Mouse (Mus musculus) limb, embryonic 12.5 days (tissue): ENCODE data around the gene Setx. TPM values are rescaled to one million over a fixed set of nuclear protein-coding genes. Genes with fewer than 3 reads are reported as not detected.
"Not testable (repeated sequence)": the region's sequence is repeated elsewhere in the genome, so short reads cannot be mapped to it uniquely, and the experiment has no call there.

Experiments
- ATAC-seq: fragments of 200-750 bp; cut with Nextera tagmentation; 2 replicates; pipeline ENCODE4 v1.8.0; 2017; ENCODE audit warnings: low read depth, moderate TSS enrichment; ENCODE audit not compliant: insufficient number of reproducible peaks, insufficient read depth, low FRiP score, low TSS enrichment
- H3K27ac ChIP-seq: fragments of 300-500 bp; sonication (generic); 2 replicates; pipeline ENCODE4 v1.5.1; 2016; ENCODE audit warnings: mild to moderate bottlenecking, moderate library complexity
- H3K27me3 ChIP-seq: fragments of 300-500 bp; sonication (generic); 2 replicates; pipeline ENCODE4 v1.6.1; 2016; ENCODE audit warnings: mild to moderate bottlenecking, moderate library complexity
- H3K36me3 ChIP-seq: fragments of 300-500 bp; sonication (generic); 2 replicates; pipeline ENCODE4 v1.6.1; 2016; ENCODE audit warnings: mild to moderate bottlenecking, moderate library complexity
- H3K4me1 ChIP-seq: fragments of 300-500 bp; sonication (generic); replicated peaks from 2 replicates; pipeline ENCODE4 v1.6.1; 2016
- H3K4me2 ChIP-seq: fragments of 300-500 bp; sonication (generic); 2 replicates; pipeline ENCODE4 v1.6.1; 2016; ENCODE audit warnings: mild to moderate bottlenecking, moderate library complexity
- H3K4me3 ChIP-seq: fragments of 300-500 bp; sonication (generic); replicated peaks from 2 replicates; pipeline ENCODE4 v1.5.1; 2016; ENCODE audit warnings: mild to moderate bottlenecking
- H3K9ac ChIP-seq: fragments of 300-500 bp; sonication (generic); replicated peaks from 2 replicates; pipeline ENCODE4 v1.6.1; 2016; ENCODE audit warnings: mild to moderate bottlenecking, moderate library complexity
- H3K9me3 ChIP-seq: fragments of 300-500 bp; sonication (generic); 2 replicates; pipeline ENCODE4 v1.6.1; 2016; ENCODE audit warnings: mild to moderate bottlenecking, moderate library complexity
- WGBS: fragments of 180-500 bp; shearing (Covaris S2); methylation state at CpG from one replicate; pipeline ENCODE4 v1.1.7; 2016; 5-methylcytosine and 5-hydroxymethylcytosine counted together
- polyA plus RNA-seq: library from polyadenylated mRNA; unstranded; fragments of >200 nt; fragmentation: Nextera tagmentation; extraction: Ambion mirVana; gene quantifications from 2 replicates; pipeline ENCODE4 v1.2.1, GENCODE M21; 2016

Gene Setx
- 14.8 and 17.1 TPM in 2 replicates for polyA plus RNA-seq

- Histone ChIP-seq H3K27me3 (no peaks in the 10 kb centered on the region), H3K9ac (peak within 1 kb of the TSS; percentile 76), H3K4me3 (peak within 1 kb of the TSS; percentile 72), H3K36me3 (peaks cover 26% of the 10 kb centered on the region), H3K27ac (peak within 1 kb of the TSS; percentile 95), H3K4me1 (peaks cover 10% of the 10 kb centered on the region), H3K9me3 (no peaks in the 10 kb centered on the region), H3K4me2 (peak within 1 kb of the TSS; percentile 78)
- no peak for ATAC-seq
- 70% methylated on average over 14 of the region's 14 CpGs for WGBS
Measured at GRCm38 (mm10) chr2:29123907-29124569, at the start of gene Setx. Setx (plus strand) TSS chr2:29124181.

GRCm38 (mm10) chr2:29074676-29075075 lies 49.3 kb upstream of the Setx start:
- Histone ChIP-seq H3K36me3 (peaks cover 84% of the 10 kb centered on the region), H3K4me3 (no peak overlapping the region), H3K9me3 (no peaks in the 10 kb centered on the region), H3K4me2 (no peak overlapping the region), H3K4me1 (no peaks in the 10 kb centered on the region), H3K27ac (no peak overlapping the region), H3K9ac (no peak overlapping the region), H3K27me3 (no peaks in the 10 kb centered on the region)
- 92% methylated on average over 7 of the region's 7 CpGs for WGBS
- ATAC-seq: no peak

GRCm38 (mm10) chr2:29075331-29076070 lies 48.5 kb upstream of the Setx start:
- Histone ChIP-seq H3K4me3 (no peak overlapping the region), H3K36me3 (peaks cover 87% of the 10 kb centered on the region), H3K27me3 (no peaks in the 10 kb centered on the region), H3K27ac (no peak overlapping the region), H3K4me2 (no peak overlapping the region), H3K9ac (no peak overlapping the region), H3K4me1 (no peaks in the 10 kb centered on the region), H3K9me3 (no peaks in the 10 kb centered on the region)
- no peak for ATAC-seq
- WGBS: 93% methylated on average over 11 of the region's 11 CpGs

- WGBS: 89% methylated on average over 2 of the region's 2 CpGs
- no peak overlapping the region for H3K4me2 ChIP-seq
- ATAC-seq: no peak
- no peaks in the 10 kb centered on the region for H3K9me3 ChIP-seq
- H3K9ac ChIP-seq: no peak overlapping the region
- H3K27me3 ChIP-seq: no peaks in the 10 kb centered on the region
- H3K4me3 ChIP-seq: no peak overlapping the region
- H3K4me1 ChIP-seq: no peaks in the 10 kb centered on the region
- no peak overlapping the region for H3K27ac ChIP-seq
- H3K36me3 ChIP-seq: peaks cover 87% of the 10 kb centered on the region
Measured at GRCm38 (mm10) chr2:29076226-29076625, 47.8 kb upstream of the Setx start.

DNA sequence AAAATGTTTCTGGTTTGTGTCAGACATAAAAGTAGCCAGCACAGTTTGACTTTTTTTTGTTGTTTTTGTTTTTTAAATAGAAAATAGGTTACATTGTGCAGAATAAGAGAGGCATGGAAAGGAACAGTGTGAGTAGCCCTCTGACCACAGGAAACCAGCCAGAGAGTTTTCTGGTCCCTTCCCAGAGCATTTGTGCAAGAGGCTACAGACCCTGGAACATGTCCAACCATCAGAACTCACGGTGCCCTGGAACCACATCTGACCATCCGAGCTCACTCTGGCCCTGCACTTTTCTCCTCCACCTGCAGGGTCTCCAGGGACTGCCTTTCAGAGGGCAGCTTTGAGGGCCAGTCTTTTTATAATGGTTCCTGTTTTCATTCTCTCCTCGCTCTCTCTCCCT lies 42.0 kb upstream of the Setx start:
- H3K27ac ChIP-seq: no peak overlapping the region
- H3K9ac ChIP-seq: no peak overlapping the region
- H3K27me3 ChIP-seq: no peaks in the 10 kb centered on the region
- no peaks in the 10 kb centered on the region for H3K4me1 ChIP-seq
- H3K36me3 ChIP-seq: peaks cover 92% of the 10 kb centered on the region
- no peaks in the 10 kb centered on the region for H3K9me3 ChIP-seq
- no peak overlapping the region for H3K4me3 ChIP-seq
- H3K4me2 ChIP-seq: no peak overlapping the region
- 70% methylated on average over 3 of the region's 3 CpGs for WGBS
- ATAC-seq: no peak

- peaks cover 65% of the 10 kb centered on the region for H3K36me3 ChIP-seq
- H3K9ac ChIP-seq: no peak overlapping the region
- H3K9me3 ChIP-seq: no peaks in the 10 kb centered on the region
- H3K27ac ChIP-seq: no peak overlapping the region
- WGBS: 97% methylated on average over 7 of the region's 7 CpGs
- H3K4me3 ChIP-seq: no peak overlapping the region
- H3K4me2 ChIP-seq: no peak overlapping the region
- H3K27me3 ChIP-seq: no peaks in the 10 kb centered on the region
- no peaks in the 10 kb centered on the region for H3K4me1 ChIP-seq
- no peak for ATAC-seq
Measured at GRCm38 (mm10) chr2:29086026-29086425, 38.0 kb upstream of the Setx start.

DNA sequence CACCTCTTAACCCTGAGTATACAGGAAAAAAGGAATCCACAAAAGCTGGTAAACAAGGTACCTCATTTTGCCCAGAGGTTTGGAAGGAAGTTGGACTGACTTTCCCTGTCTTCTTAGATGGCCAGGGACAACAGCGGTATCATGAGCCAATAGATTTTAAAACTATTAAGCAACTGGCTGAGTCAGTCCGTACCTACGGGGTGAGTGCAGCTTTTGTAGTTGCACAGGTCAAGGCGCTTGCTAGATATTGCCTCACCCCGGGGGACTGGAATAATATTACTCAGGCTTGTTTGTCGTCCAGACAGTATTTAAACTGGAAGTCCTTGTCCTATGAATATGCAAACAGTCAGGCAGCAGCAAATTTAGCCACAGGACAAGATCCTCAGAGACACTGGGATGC lies 34.7 kb upstream of the Setx start:
- not testable (repeated sequence) for H3K4me2 ChIP-seq, ATAC-seq, H3K4me3 ChIP-seq, H3K4me1 ChIP-seq, H3K9me3 ChIP-seq, H3K27ac ChIP-seq, H3K27me3 ChIP-seq, H3K9ac ChIP-seq
- H3K36me3 ChIP-seq: peaks cover 33% of the 10 kb centered on the region
- WGBS: 86% methylated on average over 6 of the region's 6 CpGs

GRCm38 (mm10) chr2:29095674-29096073 lies 28.3 kb upstream of the Setx start:
- 90% methylated on average over 8 of the region's 8 CpGs for WGBS
- Histone ChIP-seq H3K4me1 (peaks cover 6% of the 10 kb centered on the region; the same call in 1 of the 2 replicates), H3K36me3 (no peaks in the 10 kb centered on the region), H3K9ac (no peak overlapping the region), H3K4me2 (no peak overlapping the region), H3K9me3 (no peaks in the 10 kb centered on the region), H3K27me3 (no peaks in the 10 kb centered on the region), H3K4me3 (no peak overlapping the region), H3K27ac (no peak overlapping the region)
- ATAC-seq: no peak

- Histone ChIP-seq H3K4me2 (no peak overlapping the region), H3K9ac (no peak overlapping the region), H3K27me3 (no peaks in the 10 kb centered on the region), H3K4me1 (peaks cover 6% of the 10 kb centered on the region; the same call in 1 of the 2 replicates), H3K36me3 (no peaks in the 10 kb centered on the region), H3K4me3 (no peak overlapping the region), H3K9me3 (no peaks in the 10 kb centered on the region), H3K27ac (no peak overlapping the region)
- 71% methylated on average over 4 of the region's 4 CpGs for WGBS
- ATAC-seq: no peak
Measured at GRCm38 (mm10) chr2:29096751-29097150, 27.2 kb upstream of the Setx start.

DNA sequence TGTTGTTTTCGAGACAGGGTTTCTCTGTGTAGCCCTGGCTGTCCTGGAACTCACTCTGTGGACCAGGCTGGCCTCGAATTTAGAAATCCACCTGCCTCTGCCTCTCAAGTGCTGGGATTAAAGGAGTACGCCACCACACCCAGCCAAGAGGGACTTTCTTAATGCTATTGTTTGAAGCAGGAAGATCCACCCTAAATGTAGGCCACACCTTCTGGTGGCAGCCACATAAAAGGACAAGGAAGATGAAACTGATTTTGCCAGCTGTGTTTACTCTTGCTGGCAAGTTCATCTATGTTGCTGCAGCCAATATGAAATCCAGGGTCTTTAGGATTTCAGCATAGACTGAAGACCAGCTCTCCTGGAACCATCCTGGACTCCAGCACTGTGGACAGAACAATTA lies 26.5 kb upstream of the Setx start:
- no peaks in the 10 kb centered on the region for H3K36me3 ChIP-seq
- 88% methylated on average over 3 of the region's 3 CpGs for WGBS

DNA sequence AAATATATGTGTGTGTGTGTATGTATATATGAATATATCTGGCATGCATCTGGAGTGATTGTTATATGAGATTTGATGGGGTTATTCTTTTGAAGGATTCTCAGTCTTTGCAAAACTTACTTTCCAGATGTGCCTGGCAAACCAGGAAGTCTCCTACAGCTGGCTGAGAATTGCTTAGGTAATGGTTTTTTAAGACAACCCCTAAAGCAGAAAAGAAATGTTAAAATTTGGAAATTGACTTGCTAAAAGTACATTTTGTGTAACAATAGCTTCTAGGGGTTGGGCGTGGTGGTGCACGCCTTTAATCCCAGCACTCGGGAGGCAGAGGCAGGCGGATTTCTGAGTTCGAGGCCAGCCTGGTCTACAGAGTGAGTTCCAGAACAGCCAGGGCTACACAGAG lies 26.0 kb upstream of the Setx start:
- not testable (repeated sequence) for H3K27me3 ChIP-seq, ATAC-seq

More for the DNA sequence above, 26.5 kb upstream of the Setx start:
- Histone ChIP-seq H3K27me3 (no peaks in the 10 kb centered on the region), H3K9me3 (no peaks in the 10 kb centered on the region), H3K27ac (no peak overlapping the region), H3K9ac (no peak overlapping the region), H3K4me1 (peaks cover 6% of the 10 kb centered on the region; the same call in 1 of the 2 replicates), H3K4me3 (no peak overlapping the region), H3K4me2 (no peak overlapping the region)
- ATAC-seq: no peak

More for the DNA sequence above, 26.0 kb upstream of the Setx start:
- 88% methylated on average over 5 of the region's 5 CpGs for WGBS
- not testable (repeated sequence) for H3K9me3 ChIP-seq, H3K4me3 ChIP-seq, H3K36me3 ChIP-seq, H3K27ac ChIP-seq, H3K4me1 ChIP-seq, H3K4me2 ChIP-seq, H3K9ac ChIP-seq
